Mouse (Mus musculus) kidney, adult 11 months (tissue): ENCODE measurements around the gene Stat5a.
A peak's percentile ranks its signal among the peaks of the same experiment; 100 is the strongest.

Experiments
- DNase-seq: peaks from one replicate; pipeline ENCODE4 v3.0.0; 2022

The Stat5a gene

DNA sequence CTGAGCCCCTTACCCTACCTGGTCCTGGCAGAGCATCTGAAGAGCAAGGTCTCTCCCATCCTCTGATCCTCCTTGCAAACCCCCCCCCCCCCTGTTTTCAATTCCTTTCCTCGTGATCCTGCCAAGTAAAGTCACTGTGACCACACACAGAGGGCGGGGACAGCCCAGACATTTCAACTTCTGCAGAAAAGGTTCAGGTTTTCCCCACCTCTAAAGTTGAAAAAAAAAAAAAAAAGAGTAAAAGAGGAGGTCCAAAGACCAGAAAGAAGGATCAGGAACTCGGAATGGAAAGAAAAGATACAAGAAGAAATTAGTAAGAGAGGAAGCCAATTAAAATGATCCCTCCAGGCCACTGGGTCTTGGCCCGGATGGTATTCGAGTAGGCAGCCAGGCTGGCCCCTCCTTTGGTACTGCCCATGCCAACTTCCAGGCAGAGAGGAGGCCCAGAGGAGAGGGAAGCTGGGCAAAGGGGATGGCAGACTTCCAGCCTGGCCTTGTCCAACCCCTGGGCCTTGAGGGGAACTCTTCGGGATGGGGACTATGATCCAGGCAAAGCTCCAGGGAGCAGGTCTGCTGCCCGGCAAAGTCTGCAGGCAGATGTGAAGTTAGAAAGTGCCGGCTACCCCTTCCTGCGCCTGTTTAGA is at the start of gene Stat5a:
Stat5a (plus strand) TSS at position 417 of the 644 bp plus-strand sequence.
- peak; percentile 96 for DNase-seq

GRCm38 (mm10) chr11:100810516-100810915 is 48.6 kb upstream of the Stat5a start:
- DNase-seq, result peak; percentile 72

DNA sequence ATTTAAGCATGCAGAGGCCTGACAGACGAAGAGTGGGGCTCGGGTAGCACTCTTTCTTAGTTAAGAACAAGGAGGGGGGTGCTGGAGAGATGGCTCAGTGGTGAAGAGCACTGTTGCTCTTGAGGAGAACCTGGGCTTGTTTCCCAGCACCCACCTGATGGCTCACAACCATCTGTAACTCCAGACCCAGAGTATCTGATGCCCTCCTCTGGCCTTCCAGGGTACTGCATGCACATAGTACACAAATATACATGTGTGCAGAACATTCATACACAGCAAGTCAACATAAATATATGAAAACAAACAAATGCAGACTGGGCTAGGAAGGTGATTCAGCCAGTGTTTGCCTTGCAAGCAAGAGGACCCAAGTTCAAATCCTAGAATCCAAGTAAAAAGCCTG is 48.0 kb upstream of the Stat5a start:
- DNase-seq, result no peak

- peak; percentile 83 for DNase-seq
Observed at GRCm38 (mm10) chr11:100814498-100814897, 44.7 kb upstream of the Stat5a start.

- no peak for DNase-seq
Observed at GRCm38 (mm10) chr11:100816342-100816741, 42.8 kb upstream of the Stat5a start.

DNA sequence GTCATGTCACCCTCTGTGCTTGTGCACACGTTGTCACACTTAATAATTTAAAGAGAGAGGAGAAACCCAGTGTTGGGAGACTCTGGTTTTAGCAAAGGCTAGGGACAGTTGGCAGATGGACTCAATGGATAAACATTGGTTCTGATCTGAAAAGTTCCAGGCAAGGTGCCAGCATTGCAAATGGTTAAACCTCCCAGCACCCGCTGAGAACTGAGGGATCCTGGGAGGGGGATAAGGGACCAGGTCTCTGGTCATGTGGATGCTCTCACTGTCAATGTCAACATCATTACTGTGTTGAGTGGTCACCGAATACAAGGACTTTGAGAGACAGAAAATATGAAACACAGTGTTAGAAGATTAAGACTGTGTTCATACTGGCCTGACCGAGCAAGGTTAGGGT is 42.4 kb upstream of the Stat5a start:
- DNase-seq, result peak; percentile 44

GRCm38 (mm10) chr11:100817311-100817710 is 41.8 kb upstream of the Stat5a start:
- DNase-seq, result no peak

DNA sequence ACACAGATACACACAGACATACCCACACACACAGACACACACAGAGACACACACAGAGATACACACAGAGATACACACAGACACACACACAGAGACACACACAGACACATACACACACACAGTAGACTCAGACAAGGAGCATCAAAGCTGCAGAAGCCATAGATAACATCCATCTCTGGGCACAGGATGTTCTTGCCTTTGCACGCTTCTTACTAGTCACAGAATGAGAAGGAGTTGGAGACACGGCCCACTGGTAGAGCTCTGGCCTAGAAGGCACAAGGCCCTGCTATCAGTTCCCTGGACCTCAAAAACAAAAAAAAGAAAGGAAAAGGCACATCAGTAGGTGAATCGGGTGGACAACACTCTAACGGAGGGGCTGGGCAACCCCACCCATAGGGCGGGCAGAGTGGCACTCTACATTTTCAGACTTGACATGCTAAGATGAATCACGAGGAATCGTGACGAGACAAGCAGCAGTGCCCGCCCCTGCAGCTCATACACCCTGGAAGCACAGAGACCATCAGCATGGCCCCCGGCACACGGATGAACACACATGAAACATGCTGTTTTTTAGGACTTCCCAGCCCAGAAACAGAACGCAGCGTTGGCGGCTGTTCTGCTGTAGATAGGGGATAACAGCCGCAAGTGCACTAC is 40.7 kb upstream of the Stat5a start:
- DNase-seq, result no peak

- DNase-seq, result no peak
Observed at GRCm38 (mm10) chr11:100819048-100819447, 40.1 kb upstream of the Stat5a start.

DNA sequence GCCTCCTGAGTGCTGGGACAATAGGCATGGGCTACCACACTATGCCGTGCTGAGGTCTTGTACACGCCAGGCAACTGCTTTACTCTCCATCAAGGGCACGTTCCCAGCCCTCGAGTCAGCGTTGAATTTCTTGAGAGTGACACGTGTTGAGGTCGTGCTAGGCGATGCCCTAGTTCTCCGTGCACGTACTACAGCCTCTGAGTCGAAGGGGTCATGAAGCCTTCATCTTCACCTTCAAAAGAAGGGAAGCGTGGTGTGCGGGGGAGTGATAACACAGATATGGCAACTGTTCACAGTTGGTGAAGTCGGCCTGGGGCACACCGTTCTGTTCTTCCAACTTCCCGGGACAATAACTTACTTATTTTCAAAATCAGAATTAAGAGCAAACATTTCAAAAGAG is 39.5 kb upstream of the Stat5a start:
- DNase-seq, result no peak

DNA sequence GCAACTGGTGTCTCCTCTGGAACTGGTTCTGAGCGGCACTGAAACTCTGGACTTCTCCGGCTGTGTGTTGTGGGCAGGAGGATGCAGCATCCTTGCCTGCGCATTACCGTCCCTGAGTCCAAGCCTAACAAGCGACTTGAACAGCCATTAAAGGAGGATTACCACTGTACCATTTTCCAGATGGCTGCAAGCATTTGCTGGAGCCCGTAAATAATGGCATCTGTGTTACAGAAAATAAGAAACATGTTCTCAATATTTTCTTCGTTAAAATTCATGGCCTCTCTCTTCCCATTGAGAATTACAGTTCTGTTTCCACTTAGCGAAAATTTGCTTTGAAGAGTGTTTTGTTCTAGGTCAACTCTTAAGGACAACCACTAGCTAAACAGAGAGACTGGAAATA is 39.1 kb upstream of the Stat5a start:
- DNase-seq, result no peak

- no peak for DNase-seq
Observed at GRCm38 (mm10) chr11:100821605-100822220, 37.4 kb upstream of the Stat5a start.

GRCm38 (mm10) chr11:100822365-100822764 is 36.8 kb upstream of the Stat5a start:
- DNase-seq, result peak; percentile 57

- no peak for DNase-seq
Observed at GRCm38 (mm10) chr11:100823543-100824313, 35.4 kb upstream of the Stat5a start.

DNA sequence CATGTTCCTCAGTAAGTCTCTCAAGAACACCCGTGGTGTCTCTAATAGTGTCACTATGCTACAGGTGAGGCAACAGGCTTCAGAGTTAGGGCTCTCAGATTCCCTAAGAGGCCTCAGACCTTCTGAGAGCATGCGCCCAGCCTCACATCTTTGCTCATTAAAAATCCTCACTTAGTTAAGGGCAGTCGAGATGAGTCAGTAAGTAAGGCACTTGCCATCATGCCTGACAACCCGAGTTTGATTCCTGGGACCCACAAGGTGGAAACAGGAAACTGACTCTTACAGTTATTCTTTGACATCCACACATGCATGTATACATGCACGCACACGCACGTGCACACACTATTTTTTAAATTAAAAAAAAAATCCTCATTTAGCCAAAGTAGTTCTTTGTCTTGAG is 34.7 kb upstream of the Stat5a start:
- no peak for DNase-seq

DNA sequence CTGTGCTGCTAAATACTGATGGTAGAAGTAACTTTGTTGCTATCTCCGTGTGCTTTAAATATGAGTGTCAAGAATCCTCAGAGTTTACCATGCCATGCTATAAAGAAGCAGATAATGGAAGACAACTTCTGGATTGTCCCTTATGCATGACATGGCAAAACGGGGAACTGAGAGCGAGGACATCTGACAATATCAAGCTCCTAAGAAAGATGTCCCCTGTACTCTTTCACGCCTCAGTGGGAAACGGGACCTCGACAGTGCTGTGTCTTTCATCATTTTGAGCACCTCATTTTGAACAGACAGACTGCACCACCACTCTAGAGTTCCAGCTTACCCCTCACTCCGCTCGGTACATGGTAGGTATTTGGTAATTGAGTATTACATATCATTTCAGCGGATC is 33.7 kb upstream of the Stat5a start:
- DNase-seq, result no peak

DNA sequence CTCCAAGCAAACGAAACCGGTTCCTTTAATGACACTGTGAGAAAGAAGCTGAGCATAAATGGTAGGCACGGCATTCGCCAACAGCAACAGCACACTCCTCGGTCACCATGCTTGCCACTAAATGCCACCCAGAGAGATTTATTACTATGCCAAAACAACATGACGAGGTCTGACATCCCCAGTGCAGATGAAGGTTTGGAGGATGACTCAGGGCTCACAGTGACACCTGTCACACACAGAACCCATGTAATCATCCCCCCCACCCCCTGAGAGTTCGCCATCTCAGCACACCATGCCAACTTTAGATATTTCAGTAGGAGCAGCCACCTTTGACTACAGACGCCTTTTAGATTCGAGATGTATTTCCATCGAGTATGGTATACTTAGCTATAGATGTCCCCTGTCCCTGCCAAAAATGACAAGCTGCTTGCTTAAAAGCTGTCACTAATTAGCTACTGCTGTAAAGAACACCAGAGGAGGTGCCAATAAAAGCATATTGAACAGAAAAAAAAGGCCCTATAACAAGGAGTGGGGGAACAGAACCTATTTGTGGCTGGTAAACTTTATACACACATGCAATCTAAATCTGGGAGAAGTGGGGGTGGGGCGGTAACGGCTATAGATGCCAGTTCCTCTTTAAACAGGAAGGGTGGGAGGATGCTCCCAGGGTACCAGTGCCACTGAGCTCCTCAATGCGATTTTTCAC is 32.8 kb upstream of the Stat5a start:
- DNase-seq, result no peak

GRCm38 (mm10) chr11:100828676-100829151 is 30.4 kb upstream of the Stat5a start:
- peak; percentile 35 for DNase-seq

DNA sequence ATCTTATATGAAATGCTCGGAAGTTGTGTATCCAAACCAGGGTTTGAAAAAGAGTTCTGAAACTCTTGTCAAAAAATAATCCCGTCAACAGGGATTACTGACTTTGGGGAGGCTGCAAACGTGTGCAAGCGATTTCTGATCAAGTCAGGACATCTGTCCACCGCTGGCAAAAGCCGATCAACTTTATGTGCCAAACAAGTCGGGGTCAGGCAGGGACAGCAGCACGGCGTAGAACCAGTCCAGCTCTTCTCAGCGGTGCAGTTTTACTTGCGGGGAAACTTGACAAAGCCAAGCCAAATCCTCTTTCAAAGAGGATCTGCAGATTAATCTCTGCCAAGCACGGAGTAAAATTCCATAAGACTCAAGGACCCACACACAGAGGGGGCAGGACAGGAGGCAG is 29.5 kb upstream of the Stat5a start:
- no peak for DNase-seq

DNA sequence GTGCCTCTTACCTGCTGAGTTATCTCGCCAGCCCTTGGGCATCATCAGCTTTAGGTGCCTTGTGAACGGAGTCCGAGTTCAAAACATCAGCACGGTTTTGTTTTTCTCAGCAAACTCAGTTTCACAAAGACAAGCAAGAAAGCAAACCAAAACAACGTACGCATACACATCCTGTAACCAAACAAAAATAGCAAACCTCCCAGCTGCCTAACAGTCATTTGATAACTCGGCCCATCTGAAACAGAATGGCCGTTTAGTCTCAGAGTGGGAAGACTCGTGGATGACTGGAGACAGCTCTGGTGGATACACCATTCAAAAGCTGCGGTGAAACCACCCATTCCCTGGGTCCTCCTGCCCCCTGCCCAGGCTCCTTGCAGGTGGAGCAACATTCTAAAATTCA is 27.8 kb upstream of the Stat5a start:
- DNase-seq, result no peak

DNA sequence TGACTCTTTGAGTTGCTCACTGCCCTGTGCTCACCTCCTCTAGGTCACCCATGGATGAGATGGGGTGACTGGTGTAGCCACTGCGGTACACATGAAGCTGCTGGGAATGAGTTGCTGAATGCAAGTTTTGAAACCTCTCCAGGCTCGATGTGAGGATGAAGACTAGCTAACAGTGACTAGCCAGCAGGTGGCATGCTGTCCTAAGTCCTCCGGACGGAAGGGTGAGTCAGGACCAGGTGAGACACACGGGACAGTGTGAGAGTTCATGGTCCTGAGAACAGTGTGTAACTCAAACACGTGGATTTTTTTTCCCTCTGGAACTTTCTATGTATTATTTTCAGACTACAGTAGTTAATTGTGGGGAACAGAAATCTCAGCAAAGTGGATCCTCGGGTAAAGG is 25.7 kb upstream of the Stat5a start:
- DNase-seq, result no peak

DNA sequence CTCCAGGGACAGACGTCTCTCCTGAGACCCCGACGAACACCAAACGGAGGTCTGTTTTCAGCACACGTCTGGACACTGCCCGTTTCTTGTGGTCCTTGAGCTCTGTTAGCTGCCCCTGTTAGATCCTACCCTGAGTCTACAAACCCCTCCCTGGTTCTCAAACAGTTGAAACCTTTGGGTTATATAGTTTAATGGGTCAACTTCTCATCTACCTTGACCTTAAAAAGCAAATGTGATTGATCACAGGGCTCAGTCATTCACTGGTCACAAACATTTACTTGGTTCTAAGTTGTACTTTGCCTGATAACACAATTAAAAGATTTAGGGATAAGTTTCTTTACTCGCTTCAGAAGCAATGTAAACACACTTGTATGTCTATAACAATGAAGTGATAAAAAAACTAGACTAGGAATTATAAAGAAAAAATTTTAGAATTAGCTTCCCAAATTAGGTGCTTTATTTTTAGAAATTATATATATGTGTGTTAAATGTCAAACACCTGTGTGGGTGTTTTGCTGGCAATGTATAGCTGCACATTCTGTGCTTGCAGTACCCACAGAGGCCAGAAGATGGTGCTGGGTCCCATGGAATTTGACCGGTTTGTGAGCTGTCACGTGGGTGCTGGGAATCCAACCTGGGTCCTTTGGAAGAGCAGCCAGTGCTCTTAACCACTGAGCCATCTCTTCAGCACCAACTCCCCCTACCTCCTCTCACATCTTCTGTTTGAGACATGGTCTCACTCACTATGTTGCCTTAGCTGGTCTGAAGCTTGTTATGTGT is 22.0 kb upstream of the Stat5a start:
- no peak for DNase-seq
